Mouse (Mus musculus): ENCODE measurements around the gene Cds1.

DNA sequence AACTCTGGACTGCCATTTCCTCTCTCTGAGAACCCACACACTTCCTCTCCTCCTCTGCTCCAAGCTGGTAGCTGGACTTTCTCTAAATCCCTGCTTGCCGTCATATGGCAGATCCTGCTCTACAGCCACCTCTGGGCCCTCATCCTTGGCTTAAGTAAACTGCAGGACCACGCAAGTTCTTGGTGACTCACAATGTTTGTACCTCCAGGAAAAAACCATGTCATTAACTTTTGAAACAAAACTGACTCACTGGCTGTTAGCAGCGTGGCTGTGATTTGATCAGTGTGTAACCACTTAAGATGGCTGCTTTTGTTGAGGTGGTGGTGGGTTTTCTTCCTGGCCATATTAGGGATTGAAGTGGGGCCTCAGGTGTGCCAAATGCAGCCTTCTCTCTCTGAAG is 19.4 kb downstream of the Cds1 start:
- TF ChIP-seq CTCF (IDR thresholded peaks at IDR 0.05; ENCODE audit: borderline replicate concordance, control insufficient read depth, extremely low read depth, insufficient read depth, low read length, poor library complexity) = no peak
- no peak for TF ChIP-seq POLR2A (IDR thresholded peaks at IDR 0.05; ENCODE audit: control insufficient read depth, extremely low read depth, insufficient read depth, low read length, poor library complexity)

Measured in thymus, adult 2 months (tissue).